Mouse (Mus musculus): ENCODE results near the gene Aif1l.
A peak's percentile ranks its signal among the peaks of the same experiment; 100 is the strongest.

The Aif1l gene

DNA sequence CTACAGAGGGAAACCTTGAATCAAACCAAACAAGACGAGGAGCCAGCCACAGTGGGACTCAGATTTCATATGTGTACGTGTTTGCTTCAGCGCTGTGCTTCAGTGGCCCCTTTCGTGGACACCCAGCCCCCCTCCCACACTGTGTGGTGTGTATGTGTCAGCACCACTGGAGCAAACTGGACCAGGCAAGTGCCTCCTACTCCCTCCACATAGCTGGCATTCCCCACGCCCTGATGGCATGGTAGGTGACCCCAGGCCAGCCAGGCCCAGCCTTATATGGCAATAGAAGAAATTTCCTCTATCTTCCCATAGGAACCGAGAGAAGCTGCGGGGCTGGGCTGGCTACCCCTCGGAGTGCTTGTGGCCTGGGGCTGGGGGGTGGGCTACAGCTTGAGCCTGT, 3.7 kb downstream of the Aif1l start:
- DNase-seq, result no peak

DNA sequence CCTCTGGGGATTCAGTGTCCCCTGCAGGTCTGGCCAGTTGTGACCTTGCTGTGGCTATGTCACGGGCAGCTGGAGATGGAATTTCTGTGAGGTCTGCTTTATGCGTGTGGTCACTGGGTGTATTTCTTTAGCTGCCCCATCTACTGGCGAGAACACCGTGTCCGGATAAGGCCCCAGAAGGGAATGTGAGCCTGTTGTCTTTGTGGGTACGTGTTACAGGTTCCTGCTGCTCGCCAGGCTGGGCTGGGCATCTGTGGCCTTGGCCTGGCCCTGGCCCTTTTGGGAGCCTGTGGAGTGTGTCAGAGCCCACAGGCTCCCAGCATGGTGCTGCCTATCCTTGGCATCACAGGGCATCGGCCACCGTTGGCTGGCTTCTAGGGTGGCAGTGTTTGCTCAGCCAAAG, 4.8 kb downstream of the Aif1l start:
- DNase-seq, result no peak

DNA sequence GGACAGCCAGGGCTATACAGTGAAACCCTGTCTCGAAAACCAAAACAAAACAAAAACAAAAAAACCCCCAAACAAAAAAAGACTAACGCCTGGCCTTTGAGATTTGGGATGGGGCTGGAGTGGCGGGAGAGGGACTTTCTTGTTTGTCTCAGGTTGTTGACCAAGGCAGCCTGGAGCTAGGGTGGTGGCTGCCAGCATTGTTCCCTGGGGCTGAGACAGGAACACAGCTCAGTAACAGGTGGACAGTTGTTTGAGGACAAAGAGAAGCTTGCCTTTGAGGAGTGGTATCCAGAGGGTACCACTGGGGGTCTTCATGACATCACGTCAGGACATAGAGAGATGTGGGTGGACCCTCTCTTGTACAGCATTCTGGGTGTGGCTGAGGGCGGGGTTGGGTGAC, 5.7 kb downstream of the Aif1l start:
- DNase-seq, result no peak

DNA sequence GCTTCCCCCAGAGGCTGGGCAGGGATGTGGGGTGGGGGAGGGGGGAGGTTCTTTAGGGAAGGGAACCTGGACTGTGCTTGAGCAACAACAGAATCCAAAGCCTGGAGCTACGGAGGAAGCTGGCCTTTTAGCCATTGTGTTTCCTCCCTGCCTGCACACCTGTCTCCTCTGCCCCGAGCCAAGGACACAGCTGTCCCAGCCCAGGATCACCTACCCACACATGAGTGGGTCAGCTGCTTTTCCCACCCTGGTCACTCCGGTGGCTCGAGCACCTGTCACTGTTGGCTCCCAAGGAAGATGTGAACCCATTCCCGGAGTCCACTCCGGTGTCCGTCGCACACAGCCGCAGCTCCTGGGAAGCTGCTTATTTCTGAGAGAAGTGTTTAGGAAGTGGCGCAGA, 7.3 kb downstream of the Aif1l start:
- DNase-seq, result no peak

DNA sequence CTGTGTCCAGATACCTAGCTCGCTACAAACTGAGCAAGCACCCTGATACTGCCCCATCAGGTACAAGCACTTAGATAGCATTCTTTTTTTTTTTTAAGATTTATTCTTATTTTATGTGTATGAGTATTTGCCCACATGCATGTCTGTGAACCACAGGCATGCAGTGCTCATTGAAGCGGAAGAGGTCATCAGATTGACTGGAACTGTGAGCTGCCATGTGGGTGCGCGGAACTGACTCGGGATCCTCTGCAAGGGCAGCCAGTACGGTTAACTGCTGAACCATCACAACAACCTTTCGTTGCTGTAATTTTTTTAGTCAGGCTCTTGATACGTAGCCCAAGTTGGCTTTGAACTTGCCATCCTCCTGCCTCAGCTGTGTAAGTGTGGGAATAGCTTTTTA, 11.0 kb downstream of the Aif1l start:
- no peak for DNase-seq

DNA sequence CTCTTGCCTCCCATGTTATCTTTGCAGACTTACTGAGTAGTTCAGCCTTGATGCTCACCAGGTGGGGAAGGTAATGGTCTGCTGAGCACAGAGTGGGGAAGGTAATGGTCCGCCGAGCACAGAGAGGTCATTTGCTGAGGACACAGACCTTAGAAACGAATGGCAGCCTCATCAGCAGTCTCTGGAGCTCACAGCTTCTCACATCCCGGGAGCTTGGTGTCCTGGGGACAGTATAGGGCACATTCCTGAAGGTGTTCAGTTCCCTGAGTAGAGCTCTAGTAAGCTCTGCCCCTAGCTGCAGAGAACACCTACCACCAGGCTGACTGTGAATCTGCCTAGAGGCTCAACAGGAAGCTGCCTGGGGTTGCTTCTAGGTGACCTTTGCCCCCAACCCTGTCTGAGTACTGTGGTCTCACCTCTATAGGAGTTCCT, 11.9 kb downstream of the Aif1l start:
- no peak for DNase-seq

DNA sequence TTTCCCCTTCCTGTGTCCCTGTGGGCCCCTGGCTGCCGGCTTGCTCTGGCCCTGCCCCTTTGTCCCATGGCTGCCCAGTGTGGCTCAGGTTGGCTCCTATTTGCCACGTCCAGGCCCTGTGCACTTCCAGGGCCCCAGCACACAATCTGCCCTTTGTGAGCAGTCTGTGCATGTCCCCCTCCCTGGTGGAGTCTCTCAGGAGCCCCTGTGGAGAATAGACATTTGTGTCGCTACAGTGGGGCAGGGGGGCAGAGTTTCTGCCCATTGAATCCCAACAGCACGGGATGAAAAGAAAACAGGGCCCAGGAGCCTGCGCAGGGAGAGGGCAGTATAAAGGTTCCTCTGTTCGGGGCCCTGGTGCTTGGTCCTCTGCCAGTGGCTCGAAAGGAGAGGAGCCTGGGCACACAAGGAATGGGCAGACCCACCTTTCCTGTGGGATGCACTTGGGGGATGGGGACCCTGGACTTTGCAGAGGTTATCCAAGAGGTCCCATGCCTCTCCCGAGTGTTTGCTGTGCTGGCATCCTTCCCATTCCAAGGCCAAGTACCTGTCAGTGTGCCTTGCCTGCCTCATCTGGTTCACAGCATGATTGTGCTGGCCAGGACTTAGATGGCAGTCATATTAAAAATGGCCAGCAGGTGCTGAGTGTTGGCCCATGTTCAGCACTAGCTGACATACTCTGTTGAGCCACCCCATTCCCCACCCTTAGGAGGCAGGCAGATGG, 12.7 kb downstream of the Aif1l start:
- peak; percentile 53 for DNase-seq

DNA sequence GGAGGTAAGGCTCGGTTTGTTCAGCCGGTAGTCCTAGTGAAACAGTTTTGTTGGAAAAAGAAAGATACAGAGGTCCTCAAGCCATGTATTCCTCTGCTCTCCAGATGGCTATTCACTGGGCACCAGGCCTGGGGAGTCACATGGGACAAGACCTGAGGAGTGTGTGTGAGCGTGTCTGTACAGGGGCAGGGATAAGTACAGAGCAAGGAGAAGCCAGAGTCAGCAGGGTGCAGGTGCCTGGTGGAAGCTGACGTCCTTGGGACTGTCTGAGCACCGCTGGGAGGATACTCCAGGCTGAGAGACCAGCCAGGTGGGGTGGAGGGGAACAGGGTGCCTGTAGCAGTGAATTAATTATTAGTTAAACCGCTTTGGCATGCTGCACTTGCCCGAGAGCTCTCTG, 13.6 kb downstream of the Aif1l start:
- DNase-seq, result peak; percentile 21

DNA sequence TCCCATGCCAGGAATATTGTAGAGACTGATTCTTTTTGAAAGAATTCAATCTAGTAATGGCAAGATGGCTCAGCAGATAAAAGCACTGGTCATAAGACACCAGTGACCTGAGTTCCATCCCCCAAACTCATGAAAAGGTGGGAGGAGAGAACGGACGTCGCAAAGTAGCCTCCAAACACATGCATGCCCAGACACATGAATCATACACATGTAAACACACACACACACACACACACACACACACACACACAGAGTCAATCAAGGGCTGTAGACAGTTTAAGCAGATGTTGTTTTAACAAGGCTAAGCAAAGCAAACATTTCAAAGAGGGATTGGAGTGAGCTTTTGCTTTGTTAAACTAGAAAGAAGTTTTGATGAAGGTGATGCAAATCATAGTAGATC, 14.3 kb downstream of the Aif1l start:
- no peak for DNase-seq

DNA sequence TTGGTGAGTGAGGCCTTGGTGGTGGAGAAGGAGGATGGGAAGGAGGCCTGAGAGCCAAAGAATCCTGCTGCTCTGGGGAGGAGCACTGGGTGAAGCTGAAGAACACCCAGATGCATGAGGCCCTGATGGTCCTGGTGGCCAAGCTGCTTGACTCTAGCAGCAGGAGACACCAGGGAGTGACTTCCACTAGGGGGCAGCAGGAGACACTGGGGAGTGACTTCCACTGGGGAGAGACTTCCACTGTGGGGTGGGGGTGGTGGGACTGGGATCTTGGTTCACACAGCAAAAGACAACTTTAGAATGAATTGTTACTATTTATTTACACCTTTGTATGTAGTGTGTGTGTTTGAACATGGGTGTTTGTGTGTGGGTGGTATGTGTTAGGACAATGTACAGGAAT, 15.2 kb downstream of the Aif1l start:
- DNase-seq, result peak; percentile 71

DNA sequence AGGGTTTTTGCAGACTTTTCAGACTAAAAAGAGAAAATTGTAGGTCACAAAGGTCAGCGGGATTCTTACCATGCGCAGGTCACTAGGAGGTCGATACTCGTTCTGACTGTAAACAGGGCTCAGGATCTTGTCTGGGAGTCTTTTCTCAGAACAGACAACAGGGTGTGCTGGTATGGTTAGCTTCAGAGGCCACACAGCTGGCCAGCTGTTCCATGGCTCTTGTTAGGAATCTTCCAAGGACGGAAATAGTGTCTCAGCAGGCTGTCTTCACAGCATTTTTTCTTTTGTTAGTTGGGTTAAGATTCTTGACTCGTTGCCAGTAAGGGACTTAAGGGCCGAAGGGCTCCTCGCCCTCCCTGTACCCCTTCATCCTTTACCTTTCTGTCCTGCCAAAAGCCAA, 16.9 kb downstream of the Aif1l start:
- DNase-seq, result no peak

DNA sequence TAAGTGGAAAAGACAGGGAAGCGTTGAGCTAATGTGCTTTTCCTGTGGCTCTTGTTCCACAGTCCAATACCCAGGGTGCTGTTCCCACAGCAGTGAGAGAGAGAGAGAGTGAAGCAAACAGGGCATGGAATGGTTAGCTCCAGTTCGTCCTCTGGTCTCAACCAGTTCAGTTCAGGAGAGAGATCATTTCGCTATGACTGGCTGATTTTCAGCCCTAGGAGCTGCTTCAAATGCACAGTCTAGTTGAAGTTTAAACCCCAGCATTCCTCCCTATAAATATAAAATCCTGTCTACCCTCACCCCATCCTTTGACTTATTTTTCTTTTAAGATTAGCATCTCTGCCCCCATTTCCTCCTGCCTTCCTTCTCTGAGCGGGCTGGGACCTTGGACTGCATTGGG, 22.6 kb downstream of the Aif1l start:
- no peak for DNase-seq

DNA sequence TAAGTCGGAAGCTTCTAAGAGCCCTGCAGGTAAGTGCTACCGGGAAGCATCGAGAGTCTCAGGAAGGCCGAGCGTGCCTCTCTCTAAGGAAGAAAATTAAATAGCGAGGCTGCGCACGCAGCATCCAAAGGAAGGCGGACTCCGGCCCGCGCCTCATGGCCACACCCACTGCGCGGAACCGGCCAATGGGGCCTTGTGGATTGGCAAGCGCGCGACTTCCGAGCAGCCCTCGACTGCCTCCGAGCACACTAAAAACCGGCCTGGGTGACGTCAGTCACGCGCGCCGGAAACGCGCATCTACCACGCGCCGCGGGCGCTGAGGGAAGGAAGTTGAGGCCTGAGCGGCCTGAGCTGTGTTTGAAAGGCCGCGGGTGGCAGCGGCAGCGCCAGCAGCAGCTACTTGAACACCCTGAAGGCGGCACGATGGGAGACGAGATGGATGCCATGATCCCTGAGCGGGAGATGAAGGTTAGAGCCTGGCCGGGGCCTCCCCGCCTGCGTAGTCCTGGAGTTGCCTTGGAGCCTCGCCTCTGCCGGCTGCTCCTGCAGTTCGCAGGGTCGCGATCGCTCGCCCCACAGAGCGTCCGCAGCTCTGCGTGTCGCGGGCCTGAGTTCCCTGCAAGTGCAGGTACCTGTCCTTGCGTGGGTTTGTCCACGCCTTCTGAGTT, 24.3 kb downstream of the Aif1l start, which contains the start of gene Nup214:
Gene Nup214, plus strand, starts transcription at position 296 of the 668 bp plus-strand sequence.
- peak; percentile 99 for DNase-seq

DNA sequence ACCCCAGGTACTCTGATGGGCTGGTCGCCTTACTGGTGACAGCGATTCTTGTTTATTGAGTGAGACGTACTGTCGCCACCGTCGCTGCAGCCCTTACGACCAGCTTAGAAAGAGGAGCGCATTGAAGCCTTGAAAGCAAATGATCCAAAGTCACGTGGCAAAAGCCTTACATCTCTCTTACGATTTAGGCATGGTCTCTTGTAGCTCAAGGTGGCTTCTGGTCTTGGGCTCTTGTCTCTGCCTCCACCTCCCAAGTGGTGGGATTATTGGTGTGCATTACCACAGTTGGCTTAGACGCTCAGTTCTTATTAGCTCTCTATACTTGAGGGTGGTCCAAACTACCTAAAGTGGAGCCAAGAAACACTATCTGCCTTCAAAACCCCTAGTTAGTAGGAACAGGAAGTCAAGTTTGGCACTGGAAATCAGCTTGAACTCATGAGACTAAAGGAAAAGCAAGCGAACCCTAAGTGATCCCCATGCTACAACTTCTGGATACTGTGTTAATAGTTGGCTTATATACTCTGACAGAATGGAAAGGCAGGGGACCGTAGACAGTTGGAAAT, 25.0 kb downstream of the Aif1l start:
- no peak for DNase-seq

DNA sequence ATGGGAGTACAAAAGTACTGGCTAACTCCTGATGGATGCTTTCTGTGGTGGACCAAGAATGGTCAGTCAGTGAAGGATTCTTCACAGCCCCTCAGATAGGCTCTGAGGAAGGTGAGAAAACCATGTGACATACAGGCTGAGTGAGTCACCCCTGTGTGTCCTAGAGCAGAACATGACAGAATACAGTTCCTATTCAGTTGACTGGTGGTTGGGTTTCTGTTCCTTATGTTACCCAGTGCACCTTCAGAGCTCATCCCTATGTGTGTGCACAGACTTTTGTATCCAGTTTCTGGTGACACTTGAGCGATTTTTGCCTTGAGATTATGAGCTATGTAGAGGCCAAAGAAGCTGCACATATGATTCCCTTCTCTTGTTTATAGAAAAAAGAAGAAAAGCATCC, 37.8 kb downstream of the Aif1l start:
- DNase-seq, result no peak

DNA sequence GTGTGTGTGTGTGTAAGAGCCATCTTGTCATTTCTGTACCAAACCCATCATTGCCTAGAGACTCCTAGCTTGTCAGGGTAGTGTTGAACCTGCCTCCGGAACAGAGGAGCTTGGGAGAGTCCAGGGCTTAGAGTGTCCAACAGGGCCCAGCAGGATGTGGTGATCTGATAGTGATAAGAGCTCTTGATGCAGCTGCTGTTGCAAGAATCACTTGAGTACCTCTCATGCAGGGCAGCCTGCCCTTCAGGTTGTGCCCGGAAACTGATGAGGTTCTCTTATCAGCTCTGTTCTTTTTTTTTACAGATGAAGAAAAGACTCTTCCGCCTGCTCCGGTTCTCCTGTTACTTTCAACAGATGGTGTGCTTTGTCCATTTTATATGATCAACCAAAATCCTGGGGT, 41.0 kb downstream of the Aif1l start:
- DNase-seq, result peak; percentile 83

DNA sequence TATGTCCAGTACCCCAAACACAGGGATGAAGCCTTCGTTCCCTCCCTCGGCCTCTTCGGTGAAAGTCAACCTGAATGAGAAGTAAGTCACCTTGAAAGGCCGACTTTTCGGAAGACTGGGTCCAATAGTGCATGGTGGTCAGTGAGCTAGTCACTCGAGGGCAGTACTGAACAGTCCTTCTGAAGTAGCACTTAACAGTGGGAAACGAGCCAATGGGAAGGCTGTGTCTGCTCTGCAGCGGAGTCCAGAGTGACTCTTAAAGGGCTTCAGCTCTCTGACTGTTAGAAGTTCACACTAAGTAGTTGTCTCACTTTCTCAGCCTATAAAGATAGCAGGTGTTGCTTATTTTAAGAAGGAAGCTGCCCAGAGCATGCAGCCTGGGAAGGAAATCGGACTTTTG, 45.0 kb downstream of the Aif1l start:
- peak; percentile 83 for DNase-seq

DNA sequence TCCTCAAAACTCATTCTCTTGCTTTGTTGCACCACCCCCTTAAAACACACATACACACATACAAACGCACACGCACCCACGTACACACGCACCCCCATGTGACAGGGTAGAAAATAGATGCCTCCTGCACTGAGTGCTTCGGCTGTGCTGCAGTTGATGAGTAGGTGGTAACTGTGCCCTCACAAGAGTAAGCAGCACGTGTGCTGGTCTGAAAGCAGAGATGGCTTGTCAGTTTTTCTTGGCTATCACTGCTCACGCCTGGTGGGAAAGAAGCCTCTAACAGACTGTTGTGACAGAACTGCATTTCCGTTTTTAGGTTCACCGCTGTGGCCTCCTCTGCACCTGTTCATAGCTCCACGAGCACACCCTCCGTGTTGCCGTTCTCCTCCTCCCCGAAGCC, 46.1 kb downstream of the Aif1l start:
- no peak for DNase-seq

DNA sequence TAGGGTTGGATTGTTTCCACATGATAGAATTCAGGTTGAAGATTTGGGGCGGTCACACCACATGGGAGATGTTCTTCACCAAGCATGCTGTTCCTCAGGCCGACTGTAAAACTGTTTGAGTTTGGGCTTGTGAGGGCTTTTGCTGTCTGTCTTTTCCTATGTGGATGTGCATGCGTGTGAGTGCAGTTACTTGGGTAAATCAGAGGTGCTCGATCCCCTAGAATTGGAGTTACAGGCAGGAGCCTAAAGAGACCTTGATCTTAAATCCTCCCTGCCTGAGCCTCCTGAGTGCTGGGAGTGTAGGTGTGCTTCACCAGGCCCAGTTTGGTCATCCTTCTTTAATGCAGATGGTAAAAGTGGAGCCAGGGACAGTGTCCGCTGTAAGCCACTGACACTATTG, 47.6 kb downstream of the Aif1l start:
- DNase-seq, result no peak

DNA sequence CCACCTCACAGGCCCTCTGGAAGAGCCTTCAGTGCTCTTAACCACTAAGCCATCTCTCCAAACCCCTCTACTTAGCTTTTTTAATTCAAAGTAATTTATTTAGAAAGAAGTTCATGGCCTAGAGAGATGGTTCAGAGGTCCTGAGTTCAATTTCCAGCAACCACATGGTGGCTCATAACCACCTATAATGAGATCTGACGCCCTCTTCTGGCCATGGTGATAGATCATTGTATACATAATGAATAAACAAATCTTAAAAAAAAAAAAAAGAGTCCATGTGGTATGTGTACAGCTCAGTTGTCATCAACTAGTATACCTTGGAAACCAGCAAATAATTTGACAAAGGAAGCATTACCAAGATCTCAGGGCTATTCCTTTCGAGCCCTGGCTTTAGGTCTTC, 48.5 kb downstream of the Aif1l start:
- peak; percentile 24 for DNase-seq

DNA sequence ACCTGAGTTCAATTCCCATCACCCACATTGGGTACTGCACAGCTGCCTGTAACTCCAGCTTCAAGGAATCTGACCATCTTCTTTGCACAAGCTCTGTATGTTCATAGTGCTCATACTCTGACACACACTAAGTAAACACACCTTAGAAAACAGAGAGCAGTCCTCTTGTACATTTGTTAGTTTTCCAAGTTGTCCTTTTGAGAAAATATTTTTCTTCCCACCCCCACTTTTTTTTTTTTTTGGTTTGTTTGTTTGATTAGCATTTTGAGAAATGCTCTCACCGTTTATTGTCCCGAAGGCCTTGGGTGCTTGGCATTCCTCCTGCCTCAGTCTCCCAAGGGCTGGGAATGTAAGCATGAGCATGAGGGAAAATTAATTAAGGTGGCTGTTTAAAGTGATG, 58.4 kb downstream of the Aif1l start:
- no peak for DNase-seq

DNA sequence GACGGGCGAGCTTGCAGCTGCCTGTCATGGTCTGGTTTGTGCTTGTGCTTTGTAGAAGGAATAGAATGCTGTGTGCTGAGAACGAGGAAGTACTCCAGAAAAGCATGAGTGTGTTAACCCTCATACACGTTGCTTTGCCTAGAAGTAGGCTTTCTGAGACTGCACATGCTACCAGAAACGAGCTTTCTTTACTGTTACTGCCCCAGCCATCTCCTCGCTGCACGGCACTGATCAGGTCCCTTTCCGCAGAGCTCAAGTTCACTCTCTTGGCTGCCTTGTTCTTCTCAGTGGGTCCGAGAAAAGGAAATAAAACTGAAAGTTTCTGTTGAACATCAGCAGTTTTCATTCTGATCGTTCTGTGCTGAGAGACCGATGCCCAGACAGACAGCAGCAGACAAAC, 58.8 kb downstream of the Aif1l start:
- DNase-seq, result peak; percentile 19

DNA sequence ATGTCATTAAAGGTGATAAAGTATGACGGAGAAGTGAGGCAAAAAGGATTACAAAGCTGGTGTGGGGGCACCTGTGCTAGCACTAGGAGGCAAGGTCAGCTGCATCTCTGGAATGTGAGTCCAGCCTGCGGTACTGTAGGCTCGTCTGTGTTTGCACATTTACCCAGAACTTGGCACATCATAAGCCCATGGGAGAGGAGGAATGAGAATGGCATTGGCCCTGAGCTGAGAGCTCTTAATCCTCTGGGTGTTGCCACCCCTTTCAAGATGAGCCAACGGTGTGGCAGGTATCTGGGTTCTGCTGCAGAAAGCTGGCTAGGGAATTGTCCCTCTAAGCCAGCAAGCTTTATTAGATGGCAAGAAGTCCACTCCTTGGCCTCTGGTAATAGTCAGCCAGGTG, 69.8 kb downstream of the Aif1l start:
- no peak for DNase-seq

DNA sequence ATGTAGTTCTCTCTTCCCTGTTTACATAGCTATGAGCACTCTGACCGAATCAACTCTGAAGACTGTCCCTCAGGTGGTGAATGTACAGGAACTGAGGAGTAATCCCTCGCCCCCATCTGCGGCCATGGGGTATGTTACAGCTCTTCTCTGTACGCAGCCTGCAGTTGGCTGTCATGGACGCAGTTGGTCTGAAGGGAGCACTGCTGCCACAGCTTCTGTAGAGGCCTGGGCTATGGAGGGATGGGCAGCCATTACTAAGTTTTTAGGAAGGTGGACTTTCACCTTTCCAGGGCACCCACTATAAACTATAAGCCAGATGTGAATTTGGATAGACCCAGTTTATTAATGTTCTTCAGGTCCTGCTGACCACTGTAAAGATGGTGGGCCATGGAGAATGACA, 70.3 kb downstream of the Aif1l start:
- DNase-seq, result no peak
